Mouse (Mus musculus): Measurements from ENCODE around the gene Il1rapl1.
A peak's percentile ranks its signal among the peaks of the same experiment; 100 is the strongest.

Il1rapl1 gene

DNA sequence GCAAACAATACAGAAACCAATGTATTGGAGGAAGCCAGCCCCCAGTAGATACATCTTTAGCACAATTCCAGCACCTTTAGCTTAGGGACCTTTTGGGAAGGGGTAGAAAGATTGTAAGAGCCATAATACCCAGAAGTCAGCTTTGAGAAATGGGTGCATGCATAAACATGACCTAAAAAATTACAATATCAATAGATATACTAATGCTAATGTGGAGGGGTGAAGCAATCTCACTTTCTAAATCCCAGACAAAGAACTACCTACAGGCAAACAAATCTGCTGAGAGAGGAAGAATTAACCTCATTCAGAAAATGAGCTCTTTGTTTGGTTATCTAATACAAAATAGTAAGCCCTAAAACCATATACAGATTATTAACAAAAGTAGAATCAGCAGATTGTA lies 607.4 kb downstream of the Il1rapl1 start:
- DNase-seq: no peak

DNA sequence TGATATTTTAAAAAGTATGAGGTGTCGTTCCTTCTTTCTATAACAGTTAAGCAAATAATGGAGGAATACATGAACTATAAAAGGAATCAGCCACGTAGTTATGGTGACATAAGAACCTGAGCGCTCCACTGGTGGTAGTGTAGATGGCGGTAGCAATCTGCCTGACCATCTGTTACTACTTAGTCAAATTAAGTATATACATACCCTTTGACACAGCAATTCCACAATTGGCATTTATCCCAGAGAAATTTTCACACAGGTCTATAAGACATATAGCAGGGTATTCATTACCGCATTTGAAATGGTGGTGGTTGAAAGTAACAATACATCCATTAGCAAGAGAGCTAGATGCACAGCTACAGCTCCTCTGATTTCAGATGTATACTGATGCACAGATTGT lies 612.8 kb downstream of the Il1rapl1 start:
- no peak for DNase-seq

DNA sequence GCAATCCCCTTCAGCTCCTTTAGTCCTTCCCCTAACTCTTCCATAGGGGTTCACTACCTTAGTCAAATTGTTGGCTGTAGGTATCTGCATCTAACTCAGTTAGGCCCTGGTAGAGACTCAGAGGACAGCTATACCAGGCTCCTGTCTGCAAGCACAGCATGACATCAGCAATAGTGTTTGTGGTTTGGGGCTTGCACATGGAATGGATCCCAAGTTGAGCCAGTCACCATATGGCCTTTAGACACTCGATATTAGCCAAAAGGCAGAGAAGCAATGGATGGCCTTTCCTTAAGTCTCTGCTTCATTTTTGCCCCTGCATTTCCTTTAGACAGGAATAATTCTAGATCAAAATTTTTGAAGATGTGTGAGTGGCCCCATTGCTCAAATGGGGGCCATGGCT lies 632.0 kb downstream of the Il1rapl1 start:
- no peak for DNase-seq

DNA sequence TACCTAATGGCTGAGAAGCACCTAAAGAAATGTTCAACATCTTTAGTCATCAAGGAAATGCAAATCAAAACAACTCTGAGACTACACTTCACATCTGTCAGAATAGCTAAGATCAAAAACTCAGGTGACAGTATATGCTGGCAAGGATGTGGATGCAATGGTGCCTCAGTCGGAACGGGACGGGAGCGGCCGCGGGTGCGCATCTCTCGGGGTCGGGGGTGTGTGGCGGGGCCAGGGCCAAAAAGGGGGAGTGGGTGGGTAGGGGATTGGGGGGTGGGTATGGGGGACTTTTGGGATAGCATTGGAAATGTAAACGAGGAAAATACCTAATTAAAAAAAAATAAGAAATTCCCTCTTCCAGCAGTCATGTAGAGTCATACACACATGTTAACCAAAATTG lies 877.3 kb downstream of the Il1rapl1 start:
- DNase-seq: peak; percentile 37

DNA sequence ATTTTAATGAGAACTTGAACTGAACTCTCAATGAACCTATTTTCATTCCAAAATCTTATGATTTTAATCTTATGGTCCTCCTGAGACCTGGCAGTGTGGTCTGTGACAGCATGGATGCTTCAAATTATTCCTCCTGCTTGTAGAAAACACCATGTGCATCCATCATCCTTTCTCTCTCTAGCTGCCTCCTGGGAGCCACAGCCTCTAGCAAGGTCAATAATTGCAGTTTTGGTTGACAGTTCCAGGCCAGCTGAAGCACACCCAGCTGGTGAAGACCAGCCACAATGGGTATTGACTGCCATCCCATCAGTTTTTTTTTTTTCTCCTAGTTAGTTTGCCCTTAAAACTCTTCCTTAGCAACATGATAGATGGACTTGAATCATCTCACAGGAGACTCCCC lies 890.2 kb downstream of the Il1rapl1 start:
- no peak for DNase-seq

DNA sequence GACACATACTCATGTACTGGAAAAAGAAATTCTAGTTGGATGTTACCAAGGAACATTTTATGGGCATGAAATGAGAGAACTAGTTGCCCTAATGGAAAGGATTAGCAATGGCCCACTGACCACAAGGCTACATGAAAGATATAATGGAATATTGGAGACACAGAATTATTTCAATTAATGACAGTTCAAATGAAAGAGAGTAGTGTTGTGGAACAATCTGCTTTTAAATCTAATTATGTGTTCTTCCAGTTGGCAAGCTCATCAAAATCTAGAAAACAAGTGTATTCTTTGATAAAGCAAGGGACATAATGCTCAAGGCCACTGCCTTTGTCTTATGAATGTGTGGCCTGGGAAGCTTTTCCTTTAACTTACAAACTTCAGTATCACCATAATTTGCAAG lies 1113.1 kb downstream of the Il1rapl1 start:
- no peak for DNase-seq

DNA sequence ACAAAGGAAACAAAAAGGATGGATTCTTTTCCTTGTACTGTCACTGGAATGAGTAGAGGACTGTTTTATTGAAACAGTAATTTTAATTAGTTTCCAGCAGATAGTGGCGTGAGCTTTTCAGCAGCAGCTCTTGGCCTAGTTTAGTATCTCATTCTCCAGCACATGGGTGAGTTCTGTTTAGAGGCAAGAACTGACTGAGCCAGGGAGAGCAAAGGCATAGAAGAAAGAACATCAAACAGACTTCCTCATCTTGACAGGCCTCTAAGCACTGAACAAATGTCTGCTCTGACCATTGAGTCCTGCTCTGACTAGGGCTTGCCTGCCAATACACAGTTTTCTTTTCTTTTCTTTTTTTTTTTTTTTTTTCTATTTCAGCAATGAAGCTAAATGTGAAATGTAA lies 1160.3 kb downstream of the Il1rapl1 start:
- DNase-seq: no peak

DNA sequence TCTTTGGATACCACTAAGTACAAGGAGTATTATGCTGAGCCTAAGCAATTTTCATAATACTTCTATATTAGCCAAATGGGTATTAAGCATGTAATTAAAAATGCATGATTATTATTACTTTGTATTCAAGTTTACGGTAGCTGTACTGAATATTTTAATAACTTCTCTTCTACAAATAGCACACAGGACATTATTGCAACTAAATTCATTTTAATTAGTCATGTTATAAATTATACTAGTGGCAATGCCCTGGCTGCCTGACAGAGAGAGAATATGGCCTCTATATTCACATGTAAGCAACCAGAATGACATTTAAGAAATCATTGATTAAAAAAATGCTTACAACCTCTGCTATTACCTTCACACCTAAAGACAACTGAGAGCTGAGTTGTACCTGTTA lies 1160.8 kb downstream of the Il1rapl1 start:
- no peak for DNase-seq

DNA sequence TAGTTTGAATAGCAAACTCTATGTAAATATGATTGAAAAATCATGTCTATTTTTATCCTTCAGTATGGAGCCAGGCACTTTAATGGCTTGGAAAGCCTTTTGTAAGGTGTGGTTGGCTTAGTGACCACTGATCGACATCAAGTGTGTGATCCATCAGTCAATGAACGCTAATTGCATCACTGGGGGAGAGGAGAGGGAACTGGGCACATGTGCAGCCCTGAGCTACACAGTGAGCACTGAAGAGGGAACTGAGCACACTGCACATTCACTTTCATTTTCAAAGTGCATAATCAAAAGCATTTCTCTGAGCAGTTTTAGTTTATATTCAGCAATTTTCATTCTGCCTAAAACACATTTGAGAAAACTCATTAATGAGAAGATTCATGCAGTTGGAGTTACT lies 1164.5 kb downstream of the Il1rapl1 start:
- no peak for DNase-seq

DNA sequence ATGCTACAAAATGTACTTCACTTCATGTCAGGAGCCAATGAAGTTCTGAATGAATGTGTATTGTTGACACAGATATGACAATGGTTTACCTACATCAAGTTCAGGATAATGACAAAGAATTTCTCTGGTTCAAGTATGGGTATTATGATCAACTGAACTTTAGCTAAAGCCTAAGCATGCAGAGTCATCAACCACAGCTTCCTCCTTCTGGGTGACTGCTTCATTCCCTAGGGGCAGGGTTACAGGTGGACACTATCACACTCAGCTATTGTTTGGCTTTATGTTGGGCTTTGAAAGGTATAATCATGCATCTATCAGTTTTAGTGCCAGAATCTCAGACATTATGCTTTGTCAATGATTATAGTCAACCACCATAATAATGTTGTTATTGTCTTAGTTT lies 1166.3 kb downstream of the Il1rapl1 start:
- DNase-seq: no peak

DNA sequence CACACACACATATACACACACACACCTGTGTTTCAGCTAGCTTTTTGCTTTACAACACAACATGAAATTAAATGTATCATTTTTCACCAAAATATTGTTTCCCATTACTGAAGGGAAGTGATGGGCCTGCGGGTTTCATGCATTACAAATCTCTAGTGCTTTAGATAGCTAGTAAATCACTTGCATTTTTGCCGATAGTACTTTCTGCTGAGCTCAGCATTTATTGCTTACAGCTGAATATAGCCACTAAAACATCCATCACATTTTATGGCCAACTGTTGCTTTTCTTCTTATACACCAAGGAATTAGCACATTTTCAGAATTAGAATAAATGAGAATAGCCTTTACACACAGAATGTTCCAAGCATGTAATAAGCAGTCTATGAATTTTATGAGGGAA lies 1260.6 kb downstream of the Il1rapl1 start:
- DNase-seq: no peak

DNA sequence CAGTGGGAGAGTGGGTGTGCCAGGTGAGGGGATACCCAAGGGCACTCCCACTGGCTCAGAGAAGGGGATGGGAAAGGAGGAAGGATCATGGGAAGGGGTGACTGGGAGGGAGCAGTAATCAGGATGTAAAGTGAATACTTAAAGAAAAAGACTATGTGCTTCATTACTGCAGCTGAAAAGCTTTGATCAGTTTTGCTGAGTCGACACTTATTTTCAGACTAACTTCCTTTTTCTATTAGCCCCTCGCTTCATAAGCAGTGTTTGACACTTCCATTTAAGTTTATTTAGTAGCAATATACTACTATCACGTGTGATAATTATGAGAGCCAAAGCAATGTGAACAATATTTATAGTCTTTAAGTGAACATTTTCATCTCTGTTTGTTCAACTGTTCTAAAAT lies 1307.2 kb downstream of the Il1rapl1 start:
- DNase-seq: no peak

DNA sequence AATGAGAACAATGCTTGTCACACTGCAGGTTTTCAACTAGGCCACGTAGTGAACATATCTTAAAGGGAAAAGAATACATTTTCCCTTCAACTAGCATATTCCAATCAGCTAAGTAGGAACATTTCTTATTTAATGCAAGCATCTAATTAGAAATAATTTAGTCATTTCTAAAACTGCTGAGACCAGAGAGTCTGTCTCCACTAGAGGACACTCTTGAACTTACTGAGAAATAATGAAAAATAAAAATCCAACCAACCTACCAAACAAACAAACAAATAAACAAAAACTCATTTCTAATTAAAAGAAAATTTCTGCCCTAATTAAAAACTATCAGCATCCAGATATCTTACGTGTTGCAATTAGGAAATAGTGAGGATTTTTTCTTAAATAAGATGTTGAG lies 1312.7 kb downstream of the Il1rapl1 start:
- DNase-seq: no peak

DNA sequence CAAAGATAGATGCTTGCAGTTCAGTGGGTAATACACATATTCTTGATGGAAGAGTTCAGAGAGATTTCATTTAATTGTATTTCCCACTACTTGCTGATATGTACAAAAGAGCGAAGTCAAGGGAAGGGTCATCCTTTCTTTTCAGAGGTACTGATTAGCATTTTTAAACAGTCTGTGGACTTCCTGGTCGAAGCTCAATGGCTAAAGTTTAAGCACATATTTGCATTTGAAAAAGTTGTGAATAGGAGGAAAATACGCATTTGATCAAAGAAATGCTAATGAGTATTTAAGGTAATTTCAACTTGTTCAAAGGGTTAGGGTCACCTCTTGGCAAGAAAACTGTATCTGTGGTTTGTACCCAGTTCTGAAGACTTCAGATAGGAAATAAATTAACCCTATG lies 1386.6 kb downstream of the Il1rapl1 start:
- DNase-seq: no peak
